Mouse (Mus musculus) spleen, adult 10 weeks (tissue): ENCODE measurements around the gene Cdc42ep4. TPM values are rescaled to one million over a fixed set of nuclear protein-coding genes. Genes with fewer than 3 reads are reported as not detected.

ENCODE experiments used
- polyA plus RNA-seq: library from polyadenylated mRNA; stranded (reverse); fragments of 350-450 nt; fragmentation: Illumina TruSeq; extraction: RNeasy Lipid Tissue Mini Kit (QIAGEN cat#74804); gene quantifications from one replicate; pipeline ENCODE4 v1.2.3, GENCODE M21; 2015; ENCODE audit warnings: low replicate concordance; ENCODE audit not compliant: insufficient read depth

Gene Cdc42ep4
- polyA plus RNA-seq, result 7.2 TPM

GRCm38 (mm10) chr11:113751484-113752084 is at the start of gene Cdc42ep4:
Gene Cdc42ep4 (minus strand): TSS chr11:113751881.

DNA sequence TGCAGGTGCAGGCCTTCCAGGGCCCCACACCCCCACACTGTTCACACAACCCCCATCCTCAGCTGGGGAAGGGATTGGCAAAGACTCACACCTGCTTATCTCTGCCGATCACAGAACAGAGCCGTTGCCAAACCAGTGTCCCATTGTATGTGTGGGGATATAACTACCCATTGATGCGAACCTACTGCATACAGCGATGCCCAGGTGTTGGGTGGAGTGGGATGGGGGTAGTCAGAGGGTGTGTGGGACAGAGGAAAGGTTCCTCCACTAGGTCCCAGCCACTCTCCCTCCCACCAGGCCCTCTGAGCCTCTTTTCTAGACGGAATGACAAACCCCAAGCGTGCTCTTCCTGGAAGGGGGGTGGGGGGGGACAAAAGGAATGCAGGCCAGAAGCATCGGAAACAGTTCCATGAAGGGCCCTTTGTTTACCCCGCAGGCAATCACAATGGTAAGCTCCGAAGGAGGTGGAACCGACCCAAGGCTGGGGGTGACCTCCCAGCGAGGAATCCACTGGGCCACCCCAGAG is 41.9 kb downstream of the Cdc42ep4 start, which contains the start of gene Cpsf4l:
Gene Cpsf4l, minus strand, starts transcription at position 287 of the 526 bp plus-strand sequence.

DNA sequence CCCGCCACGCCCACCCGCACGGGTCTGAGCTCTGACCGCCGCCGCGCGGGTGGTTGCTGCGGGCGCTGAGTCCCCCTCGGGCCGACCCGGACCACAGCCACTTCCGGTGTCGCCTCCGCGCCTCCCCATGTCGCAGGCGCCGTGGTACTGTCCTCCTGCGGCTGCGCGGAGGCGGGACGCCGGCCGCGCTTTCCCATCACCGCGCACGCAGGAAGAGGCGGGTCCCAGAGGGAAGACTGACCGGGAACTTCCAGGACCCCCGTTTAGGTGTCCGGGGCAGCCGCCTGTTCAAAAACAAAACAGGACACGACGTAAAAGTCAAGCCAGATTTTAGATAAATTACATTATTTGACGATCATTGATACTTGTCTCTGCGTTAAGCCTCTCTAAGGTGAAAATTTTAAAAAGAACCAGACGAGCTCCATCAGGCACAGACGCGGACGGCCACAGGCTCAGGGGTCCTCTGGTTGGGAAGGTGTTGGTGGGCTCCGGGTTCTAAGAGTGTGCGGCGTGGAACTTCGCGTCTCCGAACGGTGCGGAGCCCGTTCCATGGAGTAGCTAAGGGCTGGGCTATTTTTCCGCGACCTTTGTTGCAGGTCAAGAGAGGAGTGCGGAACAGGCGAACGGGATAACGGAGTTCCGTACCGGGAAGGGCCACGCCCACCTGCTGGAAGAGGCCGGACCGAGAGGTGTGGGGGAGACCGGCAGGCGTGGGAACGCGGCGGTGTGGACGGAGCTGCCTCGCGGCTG is 67.5 kb downstream of the Cdc42ep4 start, which contains the start of the genes Fam104a and D11Wsu47e:
Gene Fam104a, minus strand, starts transcription at position 199 of the 750 bp plus-strand sequence.
Gene D11Wsu47e, plus strand, starts transcription at position 456 of the 750 bp plus-strand sequence.

Other genes with a start within 250 kb of the Cdc42ep4 start
- gene Sstr2, start 132.5 kb downstream of the Cdc42ep4 start, polyA plus RNA-seq, result not detected
- 25.7 TPM for gene Cog1, start 102.7 kb downstream of the Cdc42ep4 start, polyA plus RNA-seq
- 7.6 TPM for gene Slc39a11, start 101.8 kb downstream of the Cdc42ep4 start, polyA plus RNA-seq
- gene Fam104a, start 67.7 kb downstream of the Cdc42ep4 start, polyA plus RNA-seq, result 17.9 TPM
- gene D11Wsu47e, start 67.5 kb downstream of the Cdc42ep4 start, polyA plus RNA-seq, result 24.3 TPM
- not detected for gene Cpsf4l, start 41.9 kb downstream of the Cdc42ep4 start, polyA plus RNA-seq